Mouse (Mus musculus): ENCODE measurements around the gene Cldn13. TPM values are rescaled to one million over a fixed set of nuclear protein-coding genes. Genes with fewer than 3 reads are reported as not detected.

The Cldn13 gene
- polyA plus RNA-seq, 1 experiment from 2014 or later: not detected

DNA sequence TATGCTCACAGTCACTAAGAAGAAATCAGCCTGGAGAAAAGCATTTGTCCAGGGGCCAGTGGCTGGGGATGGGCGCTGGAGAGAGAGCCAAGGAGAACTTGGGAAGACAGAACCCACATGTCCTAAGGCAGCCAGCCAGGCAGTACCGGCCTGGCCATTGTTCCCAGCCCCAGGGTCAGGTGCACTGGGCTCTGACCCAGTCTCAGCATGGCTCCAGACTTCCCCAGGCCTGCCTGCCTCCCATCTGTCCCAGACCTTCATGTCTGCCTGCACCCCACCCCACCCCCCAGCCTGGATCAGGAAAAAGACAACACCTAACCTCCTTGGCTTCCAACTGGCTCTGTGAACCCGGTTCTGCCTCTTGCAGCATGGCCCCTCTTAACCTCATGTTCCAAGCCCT is 32.2 kb downstream of the Cldn13 start:
- no peak for ATAC-seq (replicated peaks)
- Histone ChIP-seq H3K9ac (replicated peaks) (no peak overlapping the region), H3K36me3 (no peaks in the 10 kb centered on the region), H3K27ac (replicated peaks) (no peak overlapping the region), H3K4me1 (no peaks in the 10 kb centered on the region), H3K9me3 (no peaks in the 10 kb centered on the region), H3K4me2 (replicated peaks) (no peak overlapping the region), H3K4me3 (no peak overlapping the region), H3K27me3 (no peaks in the 10 kb centered on the region)
- WGBS: 72% methylated on average over 3 of the region's 3 CpGs

DNA sequence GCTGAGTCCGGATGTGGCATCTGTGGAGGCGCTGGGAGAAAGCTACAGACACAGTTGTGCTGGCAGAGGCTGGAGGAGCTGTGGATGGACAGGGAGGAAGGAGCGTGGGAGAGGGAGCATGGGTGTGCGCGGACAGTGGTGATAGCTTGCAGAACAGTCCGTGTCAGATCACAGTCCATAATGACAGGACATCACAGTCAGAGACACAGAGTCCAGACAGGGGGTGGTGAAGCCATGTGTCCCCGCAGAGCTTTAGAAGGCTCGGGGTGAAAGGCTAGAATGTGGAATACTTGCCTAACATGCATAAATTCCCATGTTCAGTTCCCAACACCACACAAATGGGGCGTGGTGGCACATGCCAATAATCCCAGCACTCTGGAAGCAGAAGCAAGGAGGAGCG is 38.5 kb downstream of the Cldn13 start:
- Histone ChIP-seq H3K4me2 (replicated peaks) (no peak overlapping the region), H3K9ac (replicated peaks) (no peak overlapping the region), H3K27me3 (no peaks in the 10 kb centered on the region), H3K4me3 (no peak overlapping the region), H3K4me1 (peaks cover 7% of the 10 kb centered on the region; the same call in 1 of the 2 replicates), H3K36me3 (no peaks in the 10 kb centered on the region), H3K27ac (replicated peaks) (no peak overlapping the region), H3K9me3 (no peaks in the 10 kb centered on the region)
- WGBS: 82% methylated on average over 10 of the region's 10 CpGs
- ATAC-seq (replicated peaks): no peak

DNA sequence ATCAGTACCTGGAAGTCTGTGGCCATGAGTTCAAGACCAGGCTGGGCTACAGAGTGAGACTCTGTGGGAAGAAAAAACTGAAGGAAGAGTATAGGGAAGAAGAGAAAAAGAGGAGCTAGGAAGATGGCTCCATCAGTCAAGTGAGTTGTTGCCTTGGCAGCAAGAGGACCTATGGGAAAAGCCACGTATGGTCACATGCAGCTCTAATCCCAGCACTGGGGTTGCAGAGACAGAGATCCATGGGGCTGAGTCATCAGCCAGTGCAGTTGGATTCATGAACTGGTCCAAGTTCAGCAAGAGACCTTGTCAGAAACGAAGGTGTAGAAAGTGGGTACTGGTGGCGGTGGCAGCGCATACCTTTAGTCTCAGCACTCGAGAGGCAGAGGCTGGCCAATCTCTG is 40.1 kb downstream of the Cldn13 start:
- Histone ChIP-seq H3K4me1 (peaks cover 7% of the 10 kb centered on the region; the same call in 1 of the 2 replicates), H3K4me3 (no peak overlapping the region), H3K4me2 (replicated peaks) (no peak overlapping the region), H3K36me3 (no peaks in the 10 kb centered on the region), H3K27me3 (no peaks in the 10 kb centered on the region), H3K9me3 (no peaks in the 10 kb centered on the region), H3K9ac (replicated peaks) (no peak overlapping the region), H3K27ac (replicated peaks) (no peak overlapping the region)
- 88% methylated on average over 5 of the region's 5 CpGs for WGBS
- ATAC-seq (replicated peaks): no peak

DNA sequence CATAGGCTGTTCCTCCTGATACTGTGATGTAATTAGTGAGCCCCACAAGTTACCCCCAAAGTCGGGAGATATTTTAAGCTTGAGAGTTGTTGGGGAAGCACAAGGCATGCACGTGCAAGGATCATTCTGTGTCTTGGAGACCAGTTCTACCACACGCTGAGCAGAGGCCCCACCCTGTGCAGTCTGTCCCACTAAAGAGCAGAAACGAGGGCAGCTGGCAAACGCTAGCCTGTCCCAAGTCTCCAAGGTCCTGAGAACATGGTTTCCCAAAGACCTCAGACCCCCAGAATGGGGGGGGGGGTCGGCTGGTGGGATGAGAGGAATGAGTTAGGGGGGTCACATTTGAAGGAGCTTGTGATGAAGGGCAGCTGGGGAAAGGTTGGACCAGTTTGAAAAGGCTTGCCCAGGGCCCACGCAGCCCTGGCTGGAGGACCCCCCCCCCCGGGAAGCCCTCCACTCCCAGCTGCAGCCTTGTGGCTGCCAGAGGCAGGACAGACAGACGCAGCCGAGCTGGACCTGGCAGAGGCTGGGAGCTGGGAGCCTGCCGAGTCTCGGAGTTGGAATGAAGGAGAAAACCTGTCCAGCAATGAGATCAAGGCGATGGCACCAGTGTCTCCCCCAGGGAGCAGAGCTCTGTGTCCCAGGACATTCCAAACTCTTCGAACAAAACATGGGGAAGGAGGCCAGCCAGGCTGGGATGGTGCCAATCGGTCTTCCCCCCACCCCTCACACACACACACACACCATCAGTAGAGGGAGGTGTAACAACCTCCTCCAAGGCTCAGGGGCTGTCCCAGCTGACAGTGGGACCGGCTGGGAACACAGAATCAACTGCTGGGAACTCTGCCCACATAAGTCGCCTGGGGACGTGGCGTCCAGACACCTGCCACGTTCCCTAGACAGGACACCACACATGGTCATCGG is 41.1 kb downstream of the Cldn13 start:
- H3K36me3 ChIP-seq: no peaks in the 10 kb centered on the region
- ATAC-seq (replicated peaks): no peak
- peaks cover 7% of the 10 kb centered on the region; the same call in 1 of the 2 replicates for H3K4me1 ChIP-seq
- H3K9ac ChIP-seq (replicated peaks): no peak overlapping the region
- H3K9me3 ChIP-seq: no peaks in the 10 kb centered on the region
- no peak overlapping the region for H3K4me2 ChIP-seq (replicated peaks)
- no peak overlapping the region for H3K27ac ChIP-seq (replicated peaks)
- whole genome bisulfite sequencing: 57% methylated on average over 21 of the region's 21 CpGs
- no peaks in the 10 kb centered on the region for H3K27me3 ChIP-seq
- no peak overlapping the region for H3K4me3 ChIP-seq

DNA sequence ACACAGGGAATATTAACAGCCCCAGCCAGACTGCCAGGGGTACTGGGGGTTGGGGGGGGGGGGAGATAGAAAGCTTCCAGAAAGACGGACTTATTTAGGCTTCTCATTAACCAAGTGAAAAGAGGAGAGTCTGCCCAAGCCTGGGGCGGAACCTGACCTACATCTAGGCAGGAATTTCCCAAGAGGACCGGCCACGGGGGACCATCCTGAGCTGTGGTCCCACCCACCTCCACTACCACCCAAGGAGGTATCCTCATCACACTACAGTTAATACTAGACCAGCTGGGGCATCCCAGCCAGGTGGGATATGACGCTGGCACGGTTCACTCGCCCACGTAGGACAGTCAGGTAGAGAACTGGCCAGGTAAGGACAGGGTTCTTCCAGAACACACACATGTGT is 42.3 kb downstream of the Cldn13 start:
- H3K4me3 ChIP-seq: no peak overlapping the region
- peaks cover 7% of the 10 kb centered on the region; the same call in 1 of the 2 replicates for H3K4me1 ChIP-seq
- no peak overlapping the region for H3K4me2 ChIP-seq (replicated peaks)
- ATAC-seq (replicated peaks): no peak
- H3K9ac ChIP-seq (replicated peaks): no peak overlapping the region
- no peaks in the 10 kb centered on the region for H3K9me3 ChIP-seq
- WGBS: 80% methylated on average over 8 of the region's 8 CpGs
- H3K36me3 ChIP-seq: no peaks in the 10 kb centered on the region
- no peaks in the 10 kb centered on the region for H3K27me3 ChIP-seq
- no peak overlapping the region for H3K27ac ChIP-seq (replicated peaks)

DNA sequence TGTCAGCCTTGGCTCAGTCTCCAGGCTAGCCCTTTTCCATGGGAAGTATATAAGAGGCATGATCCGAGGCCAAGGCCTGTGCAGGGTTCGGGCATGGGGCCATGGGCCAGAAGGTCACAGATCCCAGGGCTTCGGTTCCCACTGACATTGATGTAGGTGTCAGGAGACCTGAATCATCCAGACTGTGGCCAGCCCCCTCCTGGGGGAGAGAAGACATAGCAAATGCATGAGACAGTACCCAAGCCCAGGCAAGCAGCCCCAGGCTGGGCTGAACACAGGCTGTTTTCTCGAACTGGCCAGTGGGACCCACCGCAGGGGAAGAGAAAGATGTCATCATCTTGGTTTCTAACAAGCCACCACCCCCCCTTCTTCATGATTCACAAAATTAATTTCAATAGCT is 42.7 kb downstream of the Cldn13 start:
- Histone ChIP-seq H3K4me3 (no peak overlapping the region), H3K9me3 (no peaks in the 10 kb centered on the region), H3K4me2 (replicated peaks) (no peak overlapping the region), H3K4me1 (peaks cover 7% of the 10 kb centered on the region; the same call in 1 of the 2 replicates), H3K27me3 (no peaks in the 10 kb centered on the region), H3K9ac (replicated peaks) (no peak overlapping the region), H3K36me3 (no peaks in the 10 kb centered on the region), H3K27ac (replicated peaks) (no peak overlapping the region)
- 81% methylated on average over 5 of the region's 5 CpGs for WGBS
- no peak for ATAC-seq (replicated peaks)

DNA sequence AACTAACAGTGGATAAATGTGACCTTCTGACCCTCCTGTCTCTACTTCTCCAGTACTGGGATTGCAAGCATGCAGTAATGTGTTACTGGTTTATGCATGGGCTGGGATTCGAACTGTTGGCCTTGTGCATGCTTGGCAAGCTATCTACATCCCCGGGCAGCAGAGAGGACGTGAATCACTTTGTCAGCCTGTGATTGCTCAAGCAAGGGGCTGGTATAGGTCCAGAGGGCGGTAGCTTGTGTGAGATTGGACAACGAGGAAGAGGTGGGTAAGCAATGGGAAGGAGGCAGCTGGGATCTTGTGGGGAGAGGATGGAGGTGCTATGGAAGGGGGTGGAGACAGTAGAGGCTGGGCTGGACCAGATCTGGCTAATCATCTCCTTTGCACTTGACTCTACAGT is 46.8 kb downstream of the Cldn13 start:
- H3K4me1 ChIP-seq: no peaks in the 10 kb centered on the region
- 76% methylated on average over 5 of the region's 5 CpGs for WGBS
- no peak overlapping the region for H3K4me3 ChIP-seq
- no peak overlapping the region for H3K9ac ChIP-seq (replicated peaks)
- no peak overlapping the region for H3K27ac ChIP-seq (replicated peaks)
- no peaks in the 10 kb centered on the region for H3K9me3 ChIP-seq
- H3K27me3 ChIP-seq: no peaks in the 10 kb centered on the region
- no peaks in the 10 kb centered on the region for H3K36me3 ChIP-seq
- ATAC-seq (replicated peaks): no peak
- no peak overlapping the region for H3K4me2 ChIP-seq (replicated peaks)

DNA sequence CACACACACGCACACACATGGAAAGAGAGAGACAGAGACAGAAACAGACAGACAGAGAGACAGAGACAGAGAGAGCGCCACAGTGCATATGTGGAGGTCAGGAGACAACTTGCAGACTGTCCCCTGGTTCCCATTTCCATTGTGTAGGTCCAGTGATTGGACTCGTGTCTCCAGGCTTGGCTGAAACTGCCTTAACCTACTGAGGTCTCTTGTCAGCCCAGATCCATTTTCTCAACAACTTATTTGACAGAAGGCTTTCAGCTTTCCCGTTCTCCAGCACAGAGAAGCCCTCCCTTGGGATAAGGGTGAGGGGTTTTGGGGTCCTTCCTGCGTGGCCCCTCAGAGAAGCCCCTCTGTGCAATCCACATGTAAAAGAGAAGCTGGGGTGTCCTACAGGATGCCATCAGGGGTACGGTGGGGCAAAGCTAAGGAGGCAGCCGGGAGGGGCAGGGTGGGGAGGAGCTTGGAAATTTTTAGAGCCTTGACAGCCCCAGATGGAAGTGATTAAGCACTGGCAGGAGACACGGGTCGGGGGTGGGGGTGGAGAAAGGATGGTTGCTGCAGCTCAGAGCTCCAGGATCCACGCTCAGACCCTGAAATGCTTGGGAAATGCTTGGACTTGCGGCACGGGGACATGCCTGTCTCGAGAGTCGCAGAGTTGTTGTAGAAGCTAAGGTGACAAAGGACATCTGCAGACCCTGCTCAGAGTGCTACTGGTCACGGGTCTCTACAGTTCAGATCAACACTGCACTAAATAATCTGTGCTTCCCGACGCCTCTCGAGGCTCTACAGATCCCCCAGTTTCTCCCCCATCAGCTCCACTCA is 47.8 kb downstream of the Cldn13 start:
- Histone ChIP-seq H3K4me2 (replicated peaks) (no peak overlapping the region), H3K9me3 (no peaks in the 10 kb centered on the region), H3K4me1 (no peaks in the 10 kb centered on the region), H3K27ac (replicated peaks) (no peak overlapping the region), H3K27me3 (no peaks in the 10 kb centered on the region), H3K4me3 (no peak overlapping the region), H3K9ac (replicated peaks) (no peak overlapping the region), H3K36me3 (no peaks in the 10 kb centered on the region)
- 71% methylated on average over 18 of the region's 18 CpGs for WGBS
- ATAC-seq (replicated peaks): no peak

DNA sequence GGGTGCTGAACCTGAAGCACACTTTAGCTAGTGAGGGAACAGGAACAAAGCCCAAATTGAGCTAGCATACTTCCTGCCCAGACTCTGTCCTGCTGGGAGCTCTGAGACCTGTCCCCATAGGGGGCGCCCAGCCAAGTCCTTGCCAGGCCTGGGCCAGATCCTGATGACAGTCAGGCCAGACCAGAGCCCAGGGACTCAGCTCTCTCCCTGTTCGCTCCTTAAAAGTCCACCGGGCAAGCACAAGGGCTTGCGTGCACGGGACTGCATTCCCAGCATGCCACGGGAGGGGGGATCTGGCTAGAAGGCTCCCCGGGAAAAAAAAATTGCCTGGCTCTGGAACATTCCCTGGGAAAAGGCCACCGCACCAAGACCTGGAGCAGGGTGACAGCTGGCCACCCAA is 50.2 kb downstream of the Cldn13 start:
- no peak for ATAC-seq (replicated peaks)
- H3K27me3 ChIP-seq: no peaks in the 10 kb centered on the region
- no peak overlapping the region for H3K27ac ChIP-seq (replicated peaks)
- no peak overlapping the region for H3K4me2 ChIP-seq (replicated peaks)
- H3K9me3 ChIP-seq: no peaks in the 10 kb centered on the region
- no peaks in the 10 kb centered on the region for H3K4me1 ChIP-seq
- no peaks in the 10 kb centered on the region for H3K36me3 ChIP-seq
- WGBS: 63% methylated on average over 8 of the region's 8 CpGs
- no peak overlapping the region for H3K9ac ChIP-seq (replicated peaks)
- no peak overlapping the region for H3K4me3 ChIP-seq

Other genes starting within 250 kb of the Cldn13 start
- 16.0 and 16.9 TPM in 2 replicates for gene Limk1, start 226.9 kb downstream of the Cldn13 start, polyA plus RNA-seq (2015; fragmentation: Nextera tagmentation; extraction: Ambion mirVana)
- 7.7 and 7.8 TPM in 2 replicates for gene Eln, start 168.2 kb downstream of the Cldn13 start, polyA plus RNA-seq (2015; fragmentation: Nextera tagmentation; extraction: Ambion mirVana)
- gene Tmem270, start 8.8 kb downstream of the Cldn13 start, polyA plus RNA-seq (2015; fragmentation: Nextera tagmentation; extraction: Ambion mirVana): not detected in 2 replicates
- 8.8 and 10.1 TPM in 2 replicates for gene Mettl27, start 16.8 kb upstream of the Cldn13 start, polyA plus RNA-seq (2015; fragmentation: Nextera tagmentation; extraction: Ambion mirVana)
- not detected in 2 replicates for gene Cldn4, start 31.4 kb upstream of the Cldn13 start, polyA plus RNA-seq (2015; fragmentation: Nextera tagmentation; extraction: Ambion mirVana)
- gene Cldn3, start 70.7 kb upstream of the Cldn13 start, polyA plus RNA-seq (2015; fragmentation: Nextera tagmentation; extraction: Ambion mirVana): 12.3 and 12.7 TPM in 2 replicates
- gene Abhd11, start 93.6 kb upstream of the Cldn13 start, polyA plus RNA-seq (2015; fragmentation: Nextera tagmentation; extraction: Ambion mirVana): 69.5 and 70.3 TPM in 2 replicates
- 78.6 and 78.9 TPM in 2 replicates for gene Stx1a, start 108.0 kb upstream of the Cldn13 start, polyA plus RNA-seq (2015; fragmentation: Nextera tagmentation; extraction: Ambion mirVana)
- gene Dnajc30, start 148.7 kb upstream of the Cldn13 start, polyA plus RNA-seq (2015; fragmentation: Nextera tagmentation; extraction: Ambion mirVana): 34.6 and 39.8 TPM in 2 replicates
- gene Bud23, start 149.4 kb upstream of the Cldn13 start, polyA plus RNA-seq (2015; fragmentation: Nextera tagmentation; extraction: Ambion mirVana): 89.0 and 92.8 TPM in 2 replicates
- 35.1 and 36.3 TPM in 2 replicates for gene Vps37d, start 162.7 kb upstream of the Cldn13 start, polyA plus RNA-seq (2015; fragmentation: Nextera tagmentation; extraction: Ambion mirVana)
- gene Mlxipl, start 174.4 kb upstream of the Cldn13 start, polyA plus RNA-seq (2015; fragmentation: Nextera tagmentation; extraction: Ambion mirVana): 1.1 and 1.4 TPM in 2 replicates
- 16.8 and 17.5 TPM in 2 replicates for gene Tbl2, start 234.1 kb upstream of the Cldn13 start, polyA plus RNA-seq (2015; fragmentation: Nextera tagmentation; extraction: Ambion mirVana)